Mouse (Mus musculus): ENCODE results near the gene Prss53.

DNA sequence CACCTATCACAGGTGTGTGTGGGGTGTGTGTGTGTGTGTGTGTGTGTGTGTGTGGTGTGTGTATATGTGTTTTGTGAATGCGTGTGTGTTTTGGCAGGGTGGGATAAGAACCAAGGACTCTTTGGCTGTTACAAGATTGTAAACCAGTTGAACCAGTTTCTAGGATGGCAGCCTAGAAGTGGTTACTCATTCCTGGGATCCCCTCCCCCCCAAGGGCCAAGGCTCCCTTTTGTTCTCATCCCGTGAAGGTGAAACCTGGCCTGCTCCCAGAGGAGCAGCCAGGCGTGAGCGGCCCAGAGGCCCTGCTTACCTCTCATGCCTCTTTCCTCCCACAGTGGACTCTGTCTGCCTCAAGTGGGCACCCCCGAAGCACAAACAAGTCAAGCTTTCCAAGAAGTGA, 34.5 kb upstream of the Prss53 start:
- TF ChIP-seq GATA1 (IDR thresholded peaks at IDR 0.05; ENCODE audit: low read length) (no peak), TAL1 (IDR thresholded peaks at IDR 0.05; ENCODE audit: low read length) (no peak)
